Mouse (Mus musculus) forebrain, postnatal 0 days (tissue): ENCODE results near the gene Slc9a8. TPM values are rescaled to one million over a fixed set of nuclear protein-coding genes. Genes with fewer than 3 reads are reported as not detected.

Experiments
- ATAC-seq: fragments of 200-750 bp; cut with Nextera tagmentation; 2 replicates; pipeline ENCODE4 v1.8.0; 2017; ENCODE audit warnings: mild to moderate bottlenecking, moderate library complexity
- DNase-seq: peaks from one replicate; pipeline ENCODE4 v3.0.0-alpha.2; 2015
- H3K27ac ChIP-seq: fragments of 300-500 bp; sonication (generic); 2 replicates; pipeline ENCODE4 v1.5.1; 2014; ENCODE audit warnings: low read depth, mild to moderate bottlenecking, antibody characterized with exemption, low read length, moderate library complexity, mixed read lengths
- H3K27me3 ChIP-seq: fragments of 300-500 bp; sonication (generic); 2 replicates; pipeline ENCODE4 v1.6.1; 2014; ENCODE audit warnings: mild to moderate bottlenecking, low read length, mixed read lengths; ENCODE audit not compliant: insufficient read depth
- H3K36me3 ChIP-seq: fragments of 300-500 bp; sonication (generic); 2 replicates; pipeline ENCODE4 v1.6.1; 2014; ENCODE audit warnings: mild to moderate bottlenecking, moderate library complexity; ENCODE audit not compliant: insufficient read depth
- H3K4me1 ChIP-seq: fragments of 300-500 bp; sonication (generic); 2 replicates; pipeline ENCODE4 v1.6.1; 2014; ENCODE audit warnings: antibody characterized with exemption; ENCODE audit not compliant: insufficient read depth
- H3K4me2 ChIP-seq: fragments of 300-500 bp; sonication (generic); 2 replicates; pipeline ENCODE4 v1.6.1; 2014; ENCODE audit warnings: low read depth, mild to moderate bottlenecking, moderate library complexity
- H3K4me3 ChIP-seq: fragments of 300-500 bp; sonication (generic); 2 replicates; pipeline ENCODE4 v1.5.1; 2014; ENCODE audit warnings: low read depth, low read length, mixed read lengths
- H3K9ac ChIP-seq: fragments of 300-500 bp; sonication (generic); 2 replicates; pipeline ENCODE4 v1.6.1; 2014; ENCODE audit warnings: mild to moderate bottlenecking
- H3K9me3 ChIP-seq: fragments of 300-500 bp; sonication (generic); 2 replicates; pipeline ENCODE4 v1.6.1; 2016; ENCODE audit warnings: low read length
- CTCF ChIP-seq: sonication (generic); IDR thresholded peaks from 2 replicates; pipeline ENCODE4 v1.5.1; 2016; ENCODE audit warnings: antibody characterized with exemption, control low read depth, low read depth
- WGBS: fragments of 180-500 bp; shearing (Covaris S2); extraction: QIAGEN DNeasy Blood & Tissue Kit; methylation state at CpG from one replicate; pipeline ENCODE4 v1.1.7; 2014; 5-methylcytosine and 5-hydroxymethylcytosine counted together
- polyA plus RNA-seq: library from polyadenylated mRNA; unstranded; fragments of >200 nt; fragmentation: Nextera tagmentation; extraction: Ambion mirVana; gene quantifications from 2 replicates; pipeline ENCODE4 v1.2.1, GENCODE M21; 2015
- total RNA-seq: library from RNA; depleted of rRNA; stranded (reverse); fragments of >200 nt; gene quantifications from 2 replicates; pipeline ENCODE4 v1.2.3, GENCODE M21; 2014; rRNA removed

Slc9a8 gene
- total and polyA plus RNA-seq, 2 experiments from 2014 or later = 18.0 to 38.4 TPM

GRCm38 (mm10) chr2:167508569-167508968 lies 87.1 kb downstream of the Slc9a8 start:
- Histone ChIP-seq H3K4me3 (no peak overlapping the region), H3K4me2 (no peak overlapping the region), H3K27me3 (no peaks in the 10 kb centered on the region), H3K27ac (no peak overlapping the region), H3K9ac (no peak overlapping the region), H3K36me3 (peaks cover 59% of the 10 kb centered on the region), H3K4me1 (peaks cover 24% of the 10 kb centered on the region; the same call in 1 of the 2 replicates), H3K9me3 (no peaks in the 10 kb centered on the region)
- DNase-seq (no peak), ATAC-seq (no peak)
- WGBS = 95% methylated on average over 4 of the region's 4 CpGs
- no peak for TF ChIP-seq CTCF

GRCm38 (mm10) chr2:167510485-167510884 lies 89.0 kb downstream of the Slc9a8 start:
- no peak for TF ChIP-seq CTCF
- WGBS = 83% methylated on average over 3 of the region's 3 CpGs
- Histone ChIP-seq H3K9me3 (no peaks in the 10 kb centered on the region), H3K27me3 (no peaks in the 10 kb centered on the region), H3K4me2 (no peak overlapping the region), H3K9ac (no peak overlapping the region), H3K4me1 (0 out of 2 replicates have a peak, but pooled peaks cover 11% of the 10 kb centered on the region), H3K27ac (no peak overlapping the region), H3K36me3 (peaks cover 73% of the 10 kb centered on the region), H3K4me3 (no peak overlapping the region)
- DNase-seq (no peak), ATAC-seq (no peak)

GRCm38 (mm10) chr2:167512365-167512764 lies 90.9 kb downstream of the Slc9a8 start:
- Histone ChIP-seq H3K9me3 (no peaks in the 10 kb centered on the region), H3K36me3 (peaks cover 86% of the 10 kb centered on the region), H3K27me3 (no peaks in the 10 kb centered on the region), H3K27ac (no peak overlapping the region), H3K4me1 (no peaks in the 10 kb centered on the region), H3K9ac (no peak overlapping the region), H3K4me3 (no peak overlapping the region), H3K4me2 (no peak overlapping the region)
- no peak for ATAC-seq
- DNase-seq = no peak
- TF ChIP-seq CTCF = no peak
- WGBS = 94% methylated on average over 9 of the region's 9 CpGs

- Histone ChIP-seq H3K4me3 (no peak overlapping the region), H3K27me3 (no peaks in the 10 kb centered on the region), H3K4me1 (no peaks in the 10 kb centered on the region), H3K27ac (no peak overlapping the region), H3K36me3 (peaks cover 87% of the 10 kb centered on the region), H3K9ac (no peak overlapping the region), H3K4me2 (no peak overlapping the region), H3K9me3 (no peaks in the 10 kb centered on the region)
- no peak for DNase-seq
- peak; percentile 50 for TF ChIP-seq CTCF
- WGBS = 90% methylated on average over 5 of the region's 5 CpGs
- no peak for ATAC-seq
These were observed 91.5 kb downstream of the Slc9a8 start for GRCm38 (mm10) chr2:167512970-167513369.

GRCm38 (mm10) chr2:167514641-167515040 lies 93.1 kb downstream of the Slc9a8 start:
- no peaks in the 10 kb centered on the region for H3K9me3 ChIP-seq
- H3K4me3 ChIP-seq = no peak overlapping the region
- DNase-seq = no peak
- H3K4me1 ChIP-seq = no peaks in the 10 kb centered on the region
- H3K36me3 ChIP-seq = peaks cover 74% of the 10 kb centered on the region
- no peak for TF ChIP-seq CTCF
- ATAC-seq = no peak
- 98% methylated on average over 4 of the region's 4 CpGs for WGBS
- H3K27me3 ChIP-seq = no peaks in the 10 kb centered on the region
- no peak overlapping the region for H3K27ac ChIP-seq
- no peak overlapping the region for H3K4me2 ChIP-seq
- no peak overlapping the region for H3K9ac ChIP-seq

- Histone ChIP-seq H3K36me3 (peaks cover 70% of the 10 kb centered on the region), H3K9ac (no peak overlapping the region), H3K27ac (no peak overlapping the region), H3K4me3 (no peak overlapping the region), H3K27me3 (no peaks in the 10 kb centered on the region), H3K9me3 (no peaks in the 10 kb centered on the region), H3K4me1 (no peaks in the 10 kb centered on the region), H3K4me2 (no peak overlapping the region)
- WGBS = 86% methylated on average over 5 of the region's 5 CpGs
- ATAC-seq = no peak
- no peak for DNase-seq
- no peak for TF ChIP-seq CTCF
These were observed 94.2 kb downstream of the Slc9a8 start for GRCm38 (mm10) chr2:167515688-167516087.

GRCm38 (mm10) chr2:167519606-167520252 lies 98.2 kb downstream of the Slc9a8 start:
- no peak overlapping the region for H3K4me3 ChIP-seq
- H3K4me2 ChIP-seq = no peak overlapping the region
- no peaks in the 10 kb centered on the region for H3K4me1 ChIP-seq
- WGBS = 82% methylated on average over 5 of the region's 5 CpGs
- H3K36me3 ChIP-seq = peaks cover 34% of the 10 kb centered on the region
- peak; percentile 45 for TF ChIP-seq CTCF
- H3K9me3 ChIP-seq = no peaks in the 10 kb centered on the region
- no peak overlapping the region for H3K27ac ChIP-seq
- DNase-seq = no peak
- H3K9ac ChIP-seq = no peak overlapping the region
- no peak for ATAC-seq
- no peaks in the 10 kb centered on the region for H3K27me3 ChIP-seq

Other genes starting within 250 kb of the Slc9a8 start
- gene Kcnb1, start 231.6 kb upstream of the Slc9a8 start, total RNA-seq = 15.5 and 21.8 TPM in 2 replicates
- gene Kcnb1, start 231.6 kb upstream of the Slc9a8 start, polyA plus RNA-seq = 2.9 and 4.1 TPM in 2 replicates
- gene Ptgis, start 181.1 kb upstream of the Slc9a8 start, total RNA-seq = 2.5 and 4.0 TPM in 2 replicates
- 2.5 and 2.8 TPM in 2 replicates for gene Ptgis, start 181.1 kb upstream of the Slc9a8 start, polyA plus RNA-seq
- gene B4galt5, start 72.5 kb upstream of the Slc9a8 start, total RNA-seq = 57.4 and 60.7 TPM in 2 replicates
- gene B4galt5, start 72.5 kb upstream of the Slc9a8 start, polyA plus RNA-seq = 21.1 and 27.4 TPM in 2 replicates
- 66.1 and 79.5 TPM in 2 replicates for gene Rnf114, start 70.9 kb downstream of the Slc9a8 start, total RNA-seq
- gene Rnf114, start 70.9 kb downstream of the Slc9a8 start, polyA plus RNA-seq = 84.5 and 88.6 TPM in 2 replicates
- 26.9 and 28.9 TPM in 2 replicates for gene Spata2, start 71.2 kb downstream of the Slc9a8 start, total RNA-seq
- gene Spata2, start 71.2 kb downstream of the Slc9a8 start, polyA plus RNA-seq = 31.8 and 36.6 TPM in 2 replicates
- gene Snai1, start 116.5 kb downstream of the Slc9a8 start, total RNA-seq = 1.3 and 1.4 TPM in 2 replicates
- 3.3 and 4.4 TPM in 2 replicates for gene Snai1, start 116.5 kb downstream of the Slc9a8 start, polyA plus RNA-seq
- gene Ube2v1, start 210.4 kb downstream of the Slc9a8 start, total RNA-seq = 161 TPM in 2 replicates
- 328 and 369 TPM in 2 replicates for gene Ube2v1, start 210.4 kb downstream of the Slc9a8 start, polyA plus RNA-seq
- not detected in 2 replicates for gene Gm20431, start 239.8 kb downstream of the Slc9a8 start, total RNA-seq
- gene Gm20431, start 239.8 kb downstream of the Slc9a8 start, polyA plus RNA-seq = 7.5 and 9.7 TPM in 2 replicates